Mouse (Mus musculus) heart, postnatal 14 days (tissue): Measurements from ENCODE around the gene Hap1. TPM values are rescaled to one million over a fixed set of nuclear protein-coding genes. Genes with fewer than 3 reads are reported as not detected.
"Not testable (repeated sequence)": the region's sequence is repeated elsewhere in the genome, so short reads cannot be mapped to it uniquely, and the experiment has no call there.

ENCODE experiments used
- DNase-seq, 2 experiments: peaks; one replicate each; pipeline ENCODE4 v3.0.0; 2021 to 2022
- intact Hi-C: fragments of 180-260 bp; cut with DNase I; formaldehyde crosslinking; loops from one replicate; pipeline ENCODE4 v1.15.1; 2025
- total RNA-seq, 2 experiments: library from RNA; stranded (reverse); gene quantifications; 2 replicates each; pipeline ENCODE4 v1.2.3; 2021

Hap1 gene
- total RNA-seq, 2 experiments from 2014 or later: 1.2 to 1.8 TPM

GRCm38 (mm10) chr11:100362209-100362978 lies 6.5 kb upstream of the Hap1 start:
- intact Hi-C loops: loop anchor here (1.0 to 5.0 kb wide), 3 partner anchors 46 to 195 kb away; partner anchors contain the start of gene Klhl11
- peak; percentile 78 to 87 for DNase-seq

GRCm38 (mm10) chr11:100361059-100361458 lies 5.1 kb upstream of the Hap1 start:
- intact Hi-C loops: loop anchor here (5.0 kb wide), 1 partner anchor 196 kb away; no protein-coding TSS in a partner anchor
- DNase-seq: not testable (repeated sequence)

GRCm38 (mm10) chr11:100360175-100360574 lies 4.2 kb upstream of the Hap1 start:
- DNase-seq: no peak
- intact Hi-C loops: loop anchor here (5.0 kb wide), 1 partner anchor 197 kb away; no protein-coding TSS in a partner anchor

- DNase-seq: no peak
- intact Hi-C loops: no loop called here
Measured at GRCm38 (mm10) chr11:100357408-100357807, 1.5 kb upstream of the Hap1 start.

GRCm38 (mm10) chr11:100356819-100357211 lies 887 bp upstream of the Hap1 start:
- intact Hi-C loops: no loop called here
- DNase-seq: no peak

- no peak for DNase-seq
- intact Hi-C loops: no loop called here
Measured at GRCm38 (mm10) chr11:100355151-100355951, 577 bp downstream of the Hap1 start.

- peak in 1 of 2 experiments; percentile 49 for DNase-seq
- intact Hi-C loops: no loop called here
Measured at GRCm38 (mm10) chr11:100352076-100352857, 3.7 kb downstream of the Hap1 start.

GRCm38 (mm10) chr11:100344269-100344668 lies 11.7 kb downstream of the Hap1 start:
- intact Hi-C loops: no loop called here

GRCm38 (mm10) chr11:100335731-100336130 lies 20.2 kb downstream of the Hap1 start:
- intact Hi-C loops: no loop called here

More at GRCm38 (mm10) chr11:100344269-100344668, 11.7 kb downstream of the Hap1 start:
- no peak for DNase-seq

GRCm38 (mm10) chr11:100333944-100334457 lies 21.9 kb downstream of the Hap1 start, which contains the start of gene Gast:
Gast (plus strand) TSS chr11:100334407.
- DNase-seq: no peak
- intact Hi-C loops: no loop called here

More at GRCm38 (mm10) chr11:100335731-100336130, 20.2 kb downstream of the Hap1 start:
- DNase-seq: no peak

GRCm38 (mm10) chr11:100332766-100333515 lies 23.0 kb downstream of the Hap1 start:
- intact Hi-C loops: no loop called here
- no peak for DNase-seq

GRCm38 (mm10) chr11:100330816-100331375 lies 25.0 kb downstream of the Hap1 start:
- intact Hi-C loops, DNase-seq: not testable (repeated sequence)

- intact Hi-C loops: no loop called here
- DNase-seq: no peak
Measured at GRCm38 (mm10) chr11:100330235-100330634, 25.7 kb downstream of the Hap1 start.

- no peak for DNase-seq
- intact Hi-C loops: no loop called here
Measured at GRCm38 (mm10) chr11:100327761-100328160, 28.2 kb downstream of the Hap1 start.

GRCm38 (mm10) chr11:100327316-100327715 lies 28.6 kb downstream of the Hap1 start:
- peak in 1 of 2 experiments; percentile 24 for DNase-seq
- intact Hi-C loops: no loop called here

GRCm38 (mm10) chr11:100325062-100325629 lies 30.8 kb downstream of the Hap1 start:
- no peak for DNase-seq
- intact Hi-C loops: no loop called here

- intact Hi-C loops: loop anchor here (5.0 kb wide), 1 partner anchor 74 kb away; the partner anchor contains the start of gene Jup
- DNase-seq: peak; percentile 56 to 74
Measured at GRCm38 (mm10) chr11:100323578-100323977, 32.4 kb downstream of the Hap1 start.

- intact Hi-C loops: loop anchor here (5.0 kb wide), 1 partner anchor 75 kb away; the partner anchor contains the start of gene Jup
- no peak for DNase-seq
Measured at GRCm38 (mm10) chr11:100322591-100323258, 33.2 kb downstream of the Hap1 start.
